In the genomic region with DNA sequence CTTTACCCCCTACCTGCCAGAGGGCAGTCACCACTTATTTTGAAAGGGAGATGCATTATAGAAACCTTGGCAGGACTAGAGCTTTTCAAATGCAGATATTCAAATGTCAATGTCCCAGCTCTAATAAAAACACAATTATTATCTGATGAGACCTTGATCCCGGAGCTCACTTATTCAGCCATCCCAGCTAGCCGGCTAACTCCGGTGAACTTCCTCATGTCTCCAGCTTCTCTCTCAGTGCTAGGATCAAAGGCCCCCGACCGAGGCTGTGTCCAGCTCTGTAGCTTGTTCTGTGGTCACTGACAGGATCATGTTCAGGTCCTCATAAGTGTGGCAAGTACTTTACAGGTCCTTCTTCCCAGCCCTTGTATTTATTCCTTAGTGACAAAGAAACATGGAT, we compare ENCODE assay signal across 26 mouse cellular contexts. TPM values are rescaled to one million over a fixed set of nuclear protein-coding genes. Genes with fewer than 3 reads are reported as not detected.
DNase-seq lines count a peak whose midpoint lies in the region; ATAC-seq and TF ChIP-seq lines count a peak whose summit lies in the region.
"Had no signal": no experiment of that assay in that cellular context is flagged by ENCODE, and none has a peak within 500 bp of the region (broad histone marks: within the 10 kb centered on the region; RNA-seq: fewer than 3 reads in every experiment).

No protein-coding gene starts in this region.

- peak; percentile 22 for DNase-seq in liver, adult 2 months (ENCODE audit: extremely low read depth, low read depth, low spot score)
- no peak for DNase-seq in liver, postnatal 0 days
- no peak for DNase-seq in lung, adult 2 months
- DNase-seq in gastrocnemius, postnatal 14 days, result no peak
- DNase-seq in ovary, postnatal 14 days (ENCODE audit: low spot score), result no peak
- DNase-seq: adrenal gland, adult 2 months; adrenal gland, postnatal 14 days; B cell, adult 2 months; cerebellum, adult 11 months; cerebellum, adult 2 months; cerebellum, adult 9-11 months; cerebellum, postnatal 25 days; heart, postnatal 4 days had no signal

- H3K4me1 ChIP-seq in liver, adult 2 months (ENCODE audit: control insufficient read depth, insufficient read depth, low read length), result no peaks in the 10 kb centered on the region
- H3K4me1 ChIP-seq in liver, postnatal 0 days (ENCODE audit: insufficient read depth), result no peaks in the 10 kb centered on the region
- no peaks in the 10 kb centered on the region for H3K4me1 ChIP-seq in lung, embryonic 16.5 days (replicated peaks; ENCODE audit: control insufficient read depth, insufficient read depth, low read length)
- H3K4me1 ChIP-seq in lung, adult 2 months (ENCODE audit: control insufficient read depth, insufficient read depth, low read length), result no peaks in the 10 kb centered on the region
- peaks cover 11% of the 10 kb centered on the region for H3K4me1 ChIP-seq in embryonic fibroblast, embryonic 13.5 days (ENCODE audit: control insufficient read depth, insufficient read depth, low read length)
- H3K4me1 ChIP-seq in intestine, postnatal 0 days (replicated peaks; ENCODE audit: control insufficient read depth, insufficient read depth, low read length), result peaks cover 4% of the 10 kb centered on the region; the same call in 1 of the 2 replicates
- H3K4me1 ChIP-seq: embryonic facial prominence, embryonic 12.5 days had no signal

- no peak for TF ChIP-seq CTCF in liver, adult 2 months (IDR thresholded peaks at IDR 0.05; ENCODE audit: low read depth, low read length)
- TF ChIP-seq CTCF in liver, postnatal 0 days (IDR thresholded peaks at IDR 0.05; ENCODE audit: low read depth), result no peak
- no peak for TF ChIP-seq CTCF in lung, adult 2 months (IDR thresholded peaks at IDR 0.05; ENCODE audit: insufficient read depth, low read length)
- no peak for TF ChIP-seq CTCF in embryonic fibroblast, embryonic 13.5 days (IDR thresholded peaks at IDR 0.05; ENCODE audit: borderline replicate concordance, insufficient read depth, low read length)
- no peak for TF ChIP-seq CTCF in intestine, postnatal 0 days (IDR thresholded peaks at IDR 0.05; ENCODE audit: low read depth)

- ATAC-seq in liver, postnatal 0 days, result no peak
- ATAC-seq in lung, embryonic 16.5 days (ENCODE audit: low read depth), result no peak
- ATAC-seq in intestine, postnatal 0 days, result peak; percentile 75

- H3K27ac ChIP-seq in liver, adult 2 months (replicated peaks; ENCODE audit: insufficient read depth, low read depth, low read length), result no peak overlapping the region
- H3K27ac ChIP-seq in liver, postnatal 0 days (ENCODE audit: low read depth), result no peak overlapping the region
- H3K27ac ChIP-seq in lung, embryonic 16.5 days (ENCODE audit: low read length), result peak overlapping the region; percentile 61
- 0 out of 2 replicates have a peak overlapping the region, but pooled peaks have one; percentile 6 for H3K27ac ChIP-seq in embryonic fibroblast, embryonic 13.5 days (ENCODE audit: insufficient read depth, low read length)
- no peak overlapping the region for H3K27ac ChIP-seq in intestine, postnatal 0 days (ENCODE audit: low read depth, low read length)
- H3K27ac ChIP-seq: embryonic facial prominence, embryonic 12.5 days; embryonic facial prominence, embryonic 15.5 days; forebrain, embryonic 12.5 days; forebrain, embryonic 15.5 days; heart, embryonic 10.5 days; heart, embryonic 13.5 days; hindbrain, embryonic 12.5 days; hindbrain, embryonic 15.5 days had no signal

- H3K9ac ChIP-seq in liver, adult 2 months (ENCODE audit: low read depth, low read length), result no peak overlapping the region
- H3K9ac ChIP-seq in liver, postnatal 0 days (replicated peaks), result no peak overlapping the region
- H3K9ac ChIP-seq in lung, embryonic 16.5 days (ENCODE audit: low read length), result no peak overlapping the region
- no peak overlapping the region for H3K9ac ChIP-seq in intestine, postnatal 0 days (ENCODE audit: low read depth, low read length)
- H3K9ac ChIP-seq: embryonic facial prominence, embryonic 12.5 days; embryonic facial prominence, embryonic 15.5 days; forebrain, embryonic 12.5 days; forebrain, embryonic 15.5 days; heart, embryonic 13.5 days; hindbrain, embryonic 12.5 days; hindbrain, embryonic 15.5 days had no signal

- H3K27me3 ChIP-seq in liver, adult 2 months (ENCODE audit: control insufficient read depth, insufficient read depth, low read length), result no peaks in the 10 kb centered on the region
- no peaks in the 10 kb centered on the region for H3K27me3 ChIP-seq in liver, postnatal 0 days (ENCODE audit: insufficient read depth, low read length)
- no peaks in the 10 kb centered on the region for H3K27me3 ChIP-seq in lung, embryonic 16.5 days (ENCODE audit: control insufficient read depth, insufficient read depth, low read depth, low read length)
- H3K27me3 ChIP-seq in intestine, postnatal 0 days (replicated peaks; ENCODE audit: control insufficient read depth, insufficient read depth, low read length), result no peaks in the 10 kb centered on the region
- H3K27me3 ChIP-seq: embryonic facial prominence, embryonic 12.5 days; embryonic facial prominence, embryonic 15.5 days; forebrain, embryonic 15.5 days; heart, embryonic 13.5 days; hindbrain, embryonic 12.5 days; hindbrain, embryonic 15.5 days had no signal

- TF ChIP-seq POLR2A in liver, adult 2 months (IDR thresholded peaks at IDR 0.05; ENCODE audit: extremely low read depth, insufficient read depth, low read length), result no peak
- TF ChIP-seq POLR2A in lung, adult 2 months (IDR thresholded peaks at IDR 0.05; ENCODE audit: borderline replicate concordance, extremely low read depth, low read depth, low read length), result no peak
- TF ChIP-seq POLR2A in embryonic fibroblast, embryonic 13.5 days (IDR thresholded peaks at IDR 0.05; ENCODE audit: low read depth, low read length), result no peak

- H3K36me3 ChIP-seq in liver, adult 2 months (ENCODE audit: control insufficient read depth, insufficient read depth, low read length), result no peaks in the 10 kb centered on the region
- no peaks in the 10 kb centered on the region for H3K36me3 ChIP-seq in liver, postnatal 0 days (replicated peaks; ENCODE audit: insufficient read depth, low read length)
- no peaks in the 10 kb centered on the region for H3K36me3 ChIP-seq in lung, embryonic 16.5 days (ENCODE audit: control insufficient read depth, insufficient read depth, low read length)
- H3K36me3 ChIP-seq in intestine, postnatal 0 days (ENCODE audit: control insufficient read depth, insufficient read depth), result no peaks in the 10 kb centered on the region
- H3K36me3 ChIP-seq: embryonic facial prominence, embryonic 12.5 days; embryonic facial prominence, embryonic 15.5 days; forebrain, embryonic 12.5 days; forebrain, embryonic 15.5 days; G1E; heart, embryonic 10.5 days; heart, embryonic 13.5 days; hindbrain, embryonic 12.5 days; hindbrain, embryonic 15.5 days had no signal

- no peak overlapping the region for H3K4me2 ChIP-seq in liver, postnatal 0 days (ENCODE audit: low read depth, low read length)
- no peak overlapping the region for H3K4me2 ChIP-seq in lung, embryonic 16.5 days (ENCODE audit: low read depth, low read length)
- H3K4me2 ChIP-seq in intestine, postnatal 0 days (replicated peaks; ENCODE audit: low read depth), result no peak overlapping the region
- H3K4me2 ChIP-seq: embryonic facial prominence, embryonic 12.5 days; embryonic facial prominence, embryonic 15.5 days; forebrain, embryonic 12.5 days; forebrain, embryonic 15.5 days; heart, embryonic 13.5 days; hindbrain, embryonic 12.5 days; hindbrain, embryonic 15.5 days had no signal

- TF ChIP-seq EP300 in liver, postnatal 0 days (IDR thresholded peaks at IDR 0.05; ENCODE audit: low read depth), result no peak

- H3K9me3 ChIP-seq in liver, postnatal 0 days (ENCODE audit: low read length), result no peaks in the 10 kb centered on the region
- H3K9me3 ChIP-seq in lung, embryonic 16.5 days (ENCODE audit: control insufficient read depth, low read length), result peaks cover 2% of the 10 kb centered on the region; the same call in 1 of the 2 replicates
- no peaks in the 10 kb centered on the region for H3K9me3 ChIP-seq in intestine, postnatal 0 days (ENCODE audit: control insufficient read depth)
- H3K9me3 ChIP-seq: embryonic facial prominence, embryonic 12.5 days; embryonic facial prominence, embryonic 15.5 days; forebrain, embryonic 12.5 days; forebrain, embryonic 15.5 days; G1E; heart, embryonic 10.5 days; heart, embryonic 13.5 days; hindbrain, embryonic 12.5 days; hindbrain, embryonic 15.5 days had no signal

- no peak overlapping the region for H3K4me3 ChIP-seq in liver, adult 2 months (ENCODE audit: insufficient read depth, low read depth, low read length)
- H3K4me3 ChIP-seq in liver, postnatal 0 days (ENCODE audit: low read depth, low read length), result no peak overlapping the region
- no peak overlapping the region for H3K4me3 ChIP-seq in lung, embryonic 16.5 days (ENCODE audit: low read length)
- H3K4me3 ChIP-seq in lung, adult 2 months (replicated peaks; ENCODE audit: extremely low read depth, low read depth, low read length), result no peak overlapping the region
- H3K4me3 ChIP-seq in embryonic fibroblast, embryonic 13.5 days (ENCODE audit: insufficient read depth, low read length), result no peak overlapping the region
- H3K4me3 ChIP-seq in intestine, postnatal 0 days (ENCODE audit: low read depth, low read length), result no peak overlapping the region
- H3K4me3 ChIP-seq: embryonic facial prominence, embryonic 12.5 days; embryonic facial prominence, embryonic 15.5 days; erythroblast, embryonic 14.5 days; forebrain, embryonic 12.5 days; forebrain, embryonic 15.5 days; heart, embryonic 10.5 days; heart, embryonic 13.5 days; hindbrain, embryonic 12.5 days; hindbrain, embryonic 15.5 days had no signal

- WGBS in liver, adult 2 months, result 75% methylated on average over 5 of the region's 5 CpGs
- WGBS in liver, postnatal 0 days (ENCODE audit: insufficient replicate concordance), result 89% methylated on average over 5 of the region's 5 CpGs
- WGBS in lung, embryonic 16.5 days, result 82% methylated on average over 5 of the region's 5 CpGs
- WGBS in lung, adult 2 months, result 82% methylated on average over 5 of the region's 5 CpGs
- WGBS in intestine, postnatal 0 days, result 58% methylated on average over 5 of the region's 5 CpGs

- intact Hi-C loops in gastrocnemius, postnatal 14 days (cut with DNase I; ENCODE audit: low total_unique reads), result no loop called here

- no peaks in the 10 kb centered on the region for H3K79me2 ChIP-seq in liver, adult 2 months (ENCODE audit: control insufficient read depth, insufficient read depth, low read length)

RNA-seq across cellular contexts. Expression of gene Picalm, which starts 34.9 kb away (rescaled TPM):
- total RNA-seq in liver, adult 2 months (2014; rRNA removed), result 120 and 127 TPM in 2 replicates
- 24.6 and 29.7 TPM in 2 replicates for polyA plus RNA-seq in liver, adult 2 months (2012; rRNA removed)
- 29.9 and 30.6 TPM in 2 replicates for polyA plus RNA-seq in liver, postnatal 0 days (2015; fragmentation: Nextera tagmentation; extraction: Ambion mirVana)
- 46.0 and 49.7 TPM in 2 replicates for polyA plus RNA-seq in lung, embryonic 16.5 days (2015; fragmentation: Nextera tagmentation; extraction: Ambion mirVana)
- polyA plus RNA-seq in lung, adult 2 months (2012; rRNA removed), result 52.4 and 74.5 TPM in 2 replicates
- polyA plus RNA-seq in embryonic fibroblast, embryonic 13.5 days (2011; ENCODE audit: insufficient read length, low read depth, missing spikeins), result 615 and 683 TPM in 2 replicates
- polyA plus RNA-seq in intestine, postnatal 0 days (2015; fragmentation: Nextera tagmentation; extraction: Ambion mirVana), result 36.6 and 41.7 TPM in 2 replicates
- total RNA-seq in gastrocnemius, postnatal 14 days (2021), result 100 to 1,000 TPM; 111 to 140 TPM

Comparison
In these comparisons a context has a peak if more than half of its experiments do, and no peak if none do; other contexts are left out.
1. H3K27ac ChIP-seq: peak in lung, embryonic 16.5 days (single experiment) and embryonic fibroblast, embryonic 13.5 days (single experiment); none in liver, adult 2 months (single experiment), liver, postnatal 0 days (single experiment) and intestine, postnatal 0 days (single experiment).